Mouse (Mus musculus) c-Kit-positive CD71-positive TER-119-positive erythroid progenitor cells, embryonic 14.5 days (primary cell): ENCODE data around the gene Glg1.
"Not testable (repeated sequence)": the region's sequence is repeated elsewhere in the genome, so short reads cannot be mapped to it uniquely, and the experiment has no call there.

Source experiments
- DNase-seq: peaks from one replicate; pipeline ENCODE4 v3.0.0-alpha.2; 2013; ENCODE audit warnings: low spot score

The Glg1 gene

DNA sequence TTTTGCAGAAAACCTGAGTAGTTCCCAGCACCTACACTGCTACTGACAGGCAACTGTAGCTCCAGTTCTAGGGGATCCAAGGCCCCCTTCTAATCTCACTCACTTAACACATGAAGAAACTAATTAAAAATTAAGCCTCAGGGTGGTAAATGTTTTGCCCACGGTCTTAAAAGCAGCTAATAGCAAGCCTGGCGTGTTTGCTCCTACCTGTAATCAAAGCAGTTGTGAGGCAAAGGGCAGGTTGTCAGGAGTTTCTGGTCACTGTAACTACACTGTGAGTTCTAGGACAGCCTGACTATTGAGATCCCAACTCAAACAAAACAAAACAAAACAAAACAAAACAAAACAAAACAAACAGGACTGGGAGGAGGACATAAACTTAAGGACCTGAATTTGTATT lies 8.9 kb downstream of the Glg1 start:
- DNase-seq = no peak

DNA sequence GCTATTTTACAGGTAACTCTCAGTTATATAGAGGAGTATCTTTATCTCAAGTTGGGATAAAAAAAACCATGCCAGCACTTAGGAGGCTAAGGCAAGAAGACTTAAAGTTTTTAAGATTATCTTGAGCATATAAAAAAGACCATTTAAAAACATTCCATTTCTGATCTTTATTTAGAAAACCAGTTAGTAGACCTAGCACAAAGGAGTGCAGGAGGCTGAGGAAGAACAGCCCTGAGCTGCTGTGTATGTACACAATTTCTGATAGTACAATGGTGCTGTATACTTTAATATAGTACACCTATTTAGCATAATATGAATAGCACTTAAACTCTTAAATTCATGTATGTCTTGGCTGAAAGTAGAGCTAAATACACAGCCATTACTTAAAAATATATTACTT lies 10.9 kb downstream of the Glg1 start:
- DNase-seq = no peak

DNA sequence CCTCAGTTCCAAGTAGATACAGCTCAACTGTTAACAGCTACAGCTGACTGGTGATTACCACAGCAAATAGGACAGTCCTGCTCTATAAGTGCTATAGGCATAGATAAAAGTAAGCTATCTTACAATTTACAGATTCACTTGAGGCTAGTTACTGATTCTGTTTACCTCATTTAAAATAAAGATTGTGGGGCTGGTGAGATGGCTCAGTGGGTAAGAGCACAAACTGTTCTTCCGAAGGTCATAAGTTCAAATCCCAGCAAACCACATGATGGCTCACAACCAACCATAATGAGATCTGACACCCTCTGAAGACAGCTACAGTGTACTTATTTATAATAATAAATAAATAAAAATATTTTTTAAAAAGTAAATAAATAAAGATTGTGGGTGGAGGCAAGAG lies 12.2 kb downstream of the Glg1 start:
- DNase-seq = not testable (repeated sequence)

DNA sequence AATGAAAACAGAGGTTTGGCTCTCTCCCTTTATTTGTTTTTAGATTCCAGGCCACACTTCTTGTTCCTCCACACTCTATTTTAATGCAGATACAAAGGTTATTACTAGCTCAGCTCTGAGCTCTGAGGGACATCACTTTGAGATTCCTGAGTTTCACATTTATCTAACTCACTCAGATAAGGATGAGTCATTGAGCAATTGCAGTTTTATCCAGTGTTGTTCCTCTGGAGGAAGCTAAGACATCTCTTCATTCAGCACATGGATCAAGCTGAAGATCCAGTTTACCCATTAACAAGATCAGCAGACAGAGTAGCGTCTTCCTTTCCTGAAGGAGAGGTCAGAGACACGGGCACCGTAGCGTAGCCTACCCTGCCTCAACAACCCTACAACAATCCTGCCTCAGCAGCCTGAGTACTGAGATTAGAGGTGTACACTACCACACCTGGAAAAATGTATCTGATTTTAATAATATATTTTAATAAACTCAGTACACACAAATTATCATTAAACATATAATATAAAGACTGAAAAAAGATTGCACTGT lies 12.7 kb downstream of the Glg1 start:
- no peak for DNase-seq

DNA sequence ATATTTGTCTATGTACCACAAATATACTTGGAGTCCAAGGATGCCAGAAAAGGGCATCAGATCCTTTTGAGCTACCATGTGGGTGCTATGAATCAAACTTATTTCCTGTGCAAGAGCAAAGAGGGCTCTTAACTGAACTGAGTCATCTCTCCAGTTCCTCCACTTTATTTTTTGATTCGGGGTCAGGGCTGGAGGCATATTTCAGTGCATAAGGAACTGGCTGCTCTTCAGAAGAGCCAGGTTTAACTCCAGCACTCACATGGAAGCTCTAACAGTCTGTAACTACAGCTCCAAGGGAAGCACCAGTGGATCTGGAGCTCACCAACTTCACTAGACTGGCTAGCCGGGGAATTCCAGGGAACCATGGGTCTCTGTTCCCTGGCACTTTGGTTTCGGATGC lies 21.7 kb downstream of the Glg1 start:
- DNase-seq = no peak

DNA sequence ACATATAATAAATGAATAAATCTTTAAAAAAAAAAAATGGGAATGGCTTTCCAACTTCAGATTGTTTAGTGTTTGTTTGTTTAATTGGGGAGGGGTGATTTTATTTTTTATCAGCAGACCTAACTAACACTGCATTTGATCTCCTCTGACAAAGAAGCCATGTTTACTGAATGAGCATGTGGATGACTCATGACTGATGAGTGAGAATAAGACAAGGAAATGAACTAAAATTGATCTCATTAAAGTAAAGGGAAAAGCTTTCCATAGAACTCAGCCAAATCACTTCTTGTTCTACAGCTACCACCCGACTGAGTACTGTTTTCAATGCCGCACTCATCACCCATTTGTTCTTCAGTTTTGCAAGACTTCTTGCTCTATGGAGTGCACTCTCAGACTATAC lies 25.3 kb downstream of the Glg1 start:
- no peak for DNase-seq

DNA sequence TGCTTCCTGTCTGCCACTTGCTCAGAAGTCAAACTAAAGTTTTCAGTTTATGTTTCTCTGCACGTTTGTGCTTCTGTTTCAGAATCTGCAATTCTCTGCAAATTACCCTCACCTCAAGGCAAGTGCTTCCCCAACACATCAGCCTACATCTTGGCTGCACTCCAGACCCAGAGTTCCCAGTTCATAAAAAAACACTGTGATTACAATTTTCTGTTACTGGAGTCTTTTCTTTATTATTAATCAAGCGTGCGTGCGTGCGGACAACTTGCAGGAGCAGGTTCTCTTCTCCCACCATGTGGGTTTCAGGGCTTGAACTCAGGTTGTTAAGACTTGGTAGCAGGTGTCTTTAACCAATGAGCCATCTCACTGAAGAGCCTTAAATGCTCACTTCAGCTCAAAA lies 34.9 kb downstream of the Glg1 start:
- DNase-seq = no peak

DNA sequence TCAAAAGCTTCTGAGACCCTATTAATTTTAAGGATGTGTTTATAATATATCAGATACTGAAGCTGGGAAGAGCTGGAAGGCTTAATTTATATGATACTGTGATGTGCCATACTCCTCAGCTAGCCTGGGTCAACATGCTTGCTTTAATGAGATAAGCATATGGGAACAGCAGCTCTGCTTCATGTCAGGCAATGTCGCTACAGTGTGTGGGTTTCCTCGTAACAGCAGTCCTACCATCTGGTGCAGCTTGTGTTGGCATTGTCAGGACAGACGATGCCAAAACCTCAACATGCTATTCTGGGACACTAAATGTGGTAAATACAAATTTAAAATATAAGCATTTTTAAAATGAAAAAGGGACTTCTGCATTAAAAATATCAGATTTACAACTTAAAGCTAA lies 40.9 kb downstream of the Glg1 start:
- DNase-seq = no peak

DNA sequence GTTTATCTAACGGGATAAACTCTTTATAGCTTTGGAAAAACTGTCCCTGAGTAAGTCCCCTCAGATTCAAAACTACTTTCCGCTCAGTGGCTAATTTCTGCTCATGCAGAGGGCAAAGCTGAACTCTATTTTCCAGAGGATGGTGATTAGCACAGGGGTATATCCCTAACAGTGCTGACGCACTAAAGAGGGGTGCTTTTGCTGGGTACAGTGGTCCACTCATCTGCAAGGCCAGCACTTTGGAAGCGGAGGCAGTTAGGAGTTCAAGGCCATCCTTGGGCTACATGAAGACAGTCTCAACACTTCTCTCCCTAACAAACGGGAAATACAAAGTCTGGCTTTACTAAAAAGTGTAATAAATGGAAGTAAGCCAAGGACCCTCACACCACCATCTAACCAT lies 45.6 kb downstream of the Glg1 start:
- DNase-seq = no peak

DNA sequence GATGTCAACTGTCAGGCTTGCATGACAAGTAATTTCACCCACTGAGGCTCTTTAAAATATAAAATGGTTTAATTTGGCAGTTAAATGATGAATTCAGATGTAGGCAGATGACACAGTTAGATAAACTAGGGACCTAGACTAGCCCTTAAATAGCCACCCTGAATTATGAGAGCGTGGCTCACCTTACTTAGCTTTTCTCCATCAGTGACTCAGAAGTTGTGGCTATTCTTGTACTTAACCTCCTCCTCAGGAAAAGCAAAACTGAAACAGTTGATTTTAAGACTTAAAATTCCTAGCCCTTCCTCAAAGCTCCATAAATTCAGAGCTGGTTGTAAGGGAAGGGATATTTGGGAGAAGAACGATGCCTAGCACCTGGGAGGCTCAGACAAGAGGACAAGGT lies 47.8 kb downstream of the Glg1 start:
- no peak for DNase-seq

DNA sequence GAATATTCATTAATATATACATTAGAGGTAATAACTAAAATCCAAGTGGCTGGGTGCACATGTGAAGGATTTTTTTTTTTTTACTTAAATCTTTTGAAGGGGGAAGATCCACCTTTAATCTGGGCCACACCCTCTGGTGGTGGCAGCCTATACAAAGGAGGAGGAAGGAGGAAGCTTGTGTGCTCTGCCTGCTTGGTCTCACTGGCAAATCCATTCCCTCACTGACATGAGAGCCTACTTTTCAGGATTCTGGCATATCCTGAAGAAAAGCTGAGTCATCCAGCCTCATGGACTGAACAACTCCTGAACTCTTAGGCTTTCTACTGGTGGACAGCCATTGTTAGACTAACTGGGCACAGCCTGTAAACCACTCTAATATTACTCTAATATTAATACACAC lies 49.1 kb downstream of the Glg1 start:
- no peak for DNase-seq

DNA sequence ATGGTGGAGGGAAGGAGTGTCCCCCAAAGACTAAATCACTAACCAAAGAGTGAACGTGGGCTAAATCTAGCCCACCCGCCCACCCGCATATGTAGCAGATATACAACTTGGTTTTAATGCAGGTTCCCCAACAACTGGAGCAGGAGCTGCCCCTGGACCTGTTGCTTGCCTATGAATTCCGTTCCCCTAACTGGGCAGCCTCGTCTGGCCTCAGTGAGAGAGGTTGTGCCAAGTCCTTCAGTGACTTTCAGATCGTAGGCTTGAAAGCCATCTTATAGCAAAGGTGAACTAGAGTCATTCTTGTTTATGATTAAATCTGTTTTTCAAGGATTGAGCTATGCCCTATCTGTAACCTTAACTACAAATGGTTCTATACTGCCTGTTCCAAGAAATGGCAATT lies 52.7 kb downstream of the Glg1 start:
- DNase-seq = no peak

DNA sequence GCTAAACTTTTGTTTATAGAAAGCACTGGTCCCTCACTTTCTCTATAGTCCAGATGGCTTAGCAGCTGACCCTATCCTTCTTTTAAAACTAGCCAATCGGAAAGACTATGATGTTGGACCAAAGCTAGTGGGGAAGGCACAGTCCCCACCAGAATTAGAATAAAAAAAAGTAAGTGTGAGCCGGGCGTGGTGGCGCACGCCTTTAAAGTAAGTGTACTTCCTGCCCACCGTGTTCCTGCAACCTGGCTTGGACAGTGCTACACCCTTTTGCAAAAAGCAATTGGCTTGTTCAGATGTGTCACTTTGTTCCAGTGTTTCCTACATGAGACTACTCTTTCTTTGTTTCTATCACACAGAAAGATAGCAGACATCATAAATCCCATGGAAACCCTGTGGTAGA lies 54.0 kb downstream of the Glg1 start:
- no peak for DNase-seq

DNA sequence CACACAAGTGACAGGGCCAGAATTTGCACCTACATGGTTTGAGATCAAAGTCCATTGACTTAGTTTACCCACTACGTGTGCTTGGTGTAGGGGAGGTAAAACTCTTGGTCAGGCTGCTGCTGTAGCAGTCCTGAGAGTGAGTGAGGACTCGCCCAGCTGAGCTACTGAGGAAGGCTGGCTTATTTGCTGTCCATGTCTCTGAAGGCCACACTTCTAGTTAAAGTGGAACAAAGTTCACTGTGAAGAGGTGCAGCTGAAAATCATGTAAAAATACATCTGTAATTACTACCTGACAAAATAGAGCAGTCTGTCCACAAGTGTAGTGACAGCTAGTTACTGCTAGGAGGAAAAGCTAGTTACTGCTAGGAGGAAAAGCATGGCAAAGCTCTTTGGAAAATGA lies 55.7 kb downstream of the Glg1 start:
- DNase-seq = no peak

DNA sequence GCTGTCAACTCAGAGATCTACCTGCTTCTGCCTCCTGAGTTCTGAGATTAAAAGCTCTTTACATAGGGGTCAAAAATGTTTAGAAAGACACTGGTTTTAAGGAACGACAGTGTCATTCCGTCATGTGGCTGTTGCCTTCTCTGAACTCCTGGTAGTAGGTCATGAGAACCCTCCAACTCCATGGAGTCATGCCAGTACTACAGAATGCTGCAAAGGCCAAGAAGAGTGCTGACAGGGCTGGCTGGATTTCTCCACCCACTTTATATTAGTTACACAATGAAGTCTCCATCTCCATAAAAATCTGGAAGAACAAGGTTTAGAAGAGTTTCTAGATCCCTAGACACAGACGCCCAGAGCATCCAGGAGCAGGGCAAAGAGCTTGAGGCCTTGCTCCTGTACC lies 61.0 kb downstream of the Glg1 start:
- DNase-seq = no peak

DNA sequence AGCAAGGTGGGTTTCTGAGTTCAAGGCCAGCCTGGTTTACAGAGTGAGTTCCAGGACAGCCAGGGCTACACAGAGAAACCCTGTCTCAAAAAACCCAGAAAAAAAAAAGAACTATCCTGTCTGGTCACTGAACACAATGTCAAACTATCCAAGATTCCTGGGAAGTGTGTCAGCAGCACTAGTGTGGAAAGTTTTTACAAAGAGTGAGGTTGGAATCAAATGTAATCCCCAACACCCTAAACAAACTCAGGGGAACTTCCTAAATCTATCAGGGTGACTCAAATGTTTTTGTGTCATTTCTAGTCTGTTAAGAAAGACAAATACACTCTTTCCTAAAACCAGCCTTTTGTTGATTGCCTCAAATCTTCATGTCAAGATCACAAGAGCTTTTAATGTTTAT lies 62.8 kb downstream of the Glg1 start:
- no peak for DNase-seq

DNA sequence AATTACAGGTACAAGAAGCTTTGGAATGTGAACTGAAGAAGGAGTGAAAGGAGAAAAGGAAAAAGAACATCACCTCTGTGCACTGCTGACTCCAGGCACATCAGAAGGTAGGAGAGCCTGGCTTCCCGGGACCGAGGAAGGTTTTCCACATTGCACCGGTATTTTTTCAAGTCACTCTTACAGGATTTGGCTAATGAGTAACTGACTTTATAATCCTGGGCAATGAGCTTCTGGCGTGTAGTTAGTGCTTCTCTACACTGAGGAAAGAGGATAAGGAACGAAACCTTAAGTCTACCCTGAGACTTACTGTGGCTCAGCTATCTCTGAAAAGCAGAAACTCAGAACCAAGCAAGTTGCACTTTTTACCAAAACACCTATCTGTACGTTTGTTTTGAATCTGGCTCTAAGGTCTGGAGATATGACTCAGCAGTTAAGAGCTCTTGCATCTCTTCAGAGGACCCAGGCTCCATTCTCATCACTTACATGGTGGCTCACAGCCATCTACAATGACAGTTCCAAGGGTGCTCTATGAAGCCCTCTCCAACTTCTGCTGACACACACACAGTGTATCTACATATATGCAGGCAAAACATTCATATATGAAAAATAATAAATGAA lies 70.3 kb downstream of the Glg1 start:
- DNase-seq = no peak

DNA sequence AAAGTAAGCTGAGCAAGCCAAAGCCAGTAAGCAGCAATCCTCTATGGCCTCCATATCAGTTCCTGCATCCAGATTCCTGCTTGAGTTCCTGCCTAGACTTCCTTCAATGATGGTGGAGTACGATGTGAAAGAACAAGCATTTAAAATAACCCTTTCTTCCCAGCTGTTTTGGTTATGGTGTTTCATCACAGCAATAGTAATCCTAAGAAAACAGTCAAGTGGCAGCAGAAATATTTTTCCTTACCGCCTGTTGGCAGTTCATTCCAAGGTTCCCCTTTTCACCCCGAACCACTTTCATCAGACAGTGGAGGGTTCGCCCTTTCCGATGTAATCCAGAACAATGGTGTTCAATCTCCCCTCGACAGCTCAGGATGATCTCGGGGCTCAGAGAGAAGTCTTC lies 71.5 kb downstream of the Glg1 start:
- no peak for DNase-seq

DNA sequence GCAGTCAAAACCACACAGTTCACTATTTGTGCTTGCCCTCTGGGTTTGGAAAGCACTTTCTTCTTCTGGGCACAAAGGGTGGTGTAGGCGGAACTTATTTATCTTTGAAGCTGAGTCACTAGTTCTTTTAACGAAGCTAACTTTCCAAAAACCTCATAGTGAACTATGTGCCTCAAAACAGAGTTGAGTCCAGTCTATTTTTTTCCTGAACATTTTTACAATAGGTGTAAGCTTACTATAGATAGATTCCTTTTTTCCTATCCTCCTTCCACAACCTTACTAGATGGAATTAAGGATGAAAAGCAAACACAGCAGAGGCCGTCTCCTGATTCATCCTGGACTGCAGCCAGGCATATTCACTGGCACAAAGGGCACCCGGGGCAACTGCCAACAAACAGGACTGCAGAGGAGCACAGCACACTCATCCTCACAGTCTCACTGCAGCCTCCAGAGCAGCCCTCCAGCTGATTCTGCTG lies 73.5 kb downstream of the Glg1 start:
- DNase-seq = no peak

DNA sequence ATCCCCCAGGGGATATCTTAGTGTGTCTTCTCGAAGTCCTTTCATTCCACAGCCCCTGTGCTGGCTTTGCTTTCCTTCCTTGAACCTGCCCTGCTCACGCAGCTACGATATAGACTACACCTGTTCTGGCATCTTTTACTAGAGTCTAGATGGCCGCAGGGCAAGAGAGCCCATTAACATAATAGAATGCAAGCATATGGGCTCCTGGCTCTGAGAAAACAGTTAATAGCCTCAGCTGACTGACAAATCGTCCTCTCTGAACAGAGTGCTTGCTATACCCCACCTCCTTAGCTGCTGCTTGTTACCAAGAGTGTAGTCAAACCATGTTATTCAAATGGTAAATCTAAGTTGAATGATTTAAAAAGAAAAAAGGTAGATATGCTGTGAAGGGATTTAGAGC lies 87.4 kb downstream of the Glg1 start:
- DNase-seq = no peak

DNA sequence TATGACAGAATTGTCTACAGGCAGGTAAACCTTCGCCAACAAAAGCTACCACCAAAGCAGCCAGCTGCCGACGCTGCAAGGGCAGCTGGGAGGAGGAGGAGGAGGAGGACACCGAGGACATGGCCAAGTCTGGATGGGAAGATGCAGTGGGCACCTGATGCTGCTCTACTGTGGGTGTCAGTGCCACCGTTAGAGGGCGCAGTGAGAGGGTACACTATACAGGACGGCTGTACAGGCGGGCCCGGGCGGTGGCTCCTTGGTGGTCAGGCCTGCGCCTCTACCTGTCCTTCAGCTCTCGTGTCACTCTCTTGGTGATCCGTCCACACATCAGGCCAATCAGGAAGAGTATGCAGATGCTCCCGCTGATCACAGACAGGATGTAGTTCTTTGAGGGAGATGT lies 101.4 kb downstream of the Glg1 start:
- peak; percentile 21 for DNase-seq

DNA sequence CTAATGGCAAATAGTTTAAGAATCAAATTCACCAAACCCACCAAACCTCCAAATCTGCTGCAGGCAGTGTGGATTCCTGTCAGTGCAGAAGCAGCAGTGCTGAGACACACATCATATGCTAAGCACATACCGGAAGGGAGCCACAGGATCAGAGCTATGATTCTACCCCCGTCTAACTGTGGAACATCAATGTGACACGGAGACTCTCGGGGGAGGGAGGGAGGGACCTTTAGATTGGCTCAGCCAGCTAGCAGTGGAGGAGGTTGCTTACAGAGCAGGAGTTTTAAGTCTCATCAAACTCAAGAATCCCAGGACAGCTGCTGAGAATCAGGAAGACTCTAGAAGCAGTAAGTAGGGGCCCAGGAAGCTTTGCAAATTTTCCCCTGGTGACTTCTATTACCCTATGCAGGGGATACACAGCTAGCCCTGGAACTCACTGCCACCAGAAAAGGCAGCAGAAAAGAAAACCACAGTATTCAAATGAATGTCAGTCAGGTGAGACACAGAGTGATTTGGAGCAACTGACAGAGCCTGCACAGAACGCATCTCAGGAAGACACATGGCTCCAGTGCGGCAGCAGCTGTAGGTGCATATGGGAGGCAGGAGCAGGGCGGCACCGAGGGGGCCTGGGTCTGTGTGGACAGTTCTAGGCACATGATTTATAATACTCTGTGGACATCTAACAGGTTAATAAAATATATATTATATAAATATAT lies 103.1 kb downstream of the Glg1 start:
- DNase-seq = no peak

DNA sequence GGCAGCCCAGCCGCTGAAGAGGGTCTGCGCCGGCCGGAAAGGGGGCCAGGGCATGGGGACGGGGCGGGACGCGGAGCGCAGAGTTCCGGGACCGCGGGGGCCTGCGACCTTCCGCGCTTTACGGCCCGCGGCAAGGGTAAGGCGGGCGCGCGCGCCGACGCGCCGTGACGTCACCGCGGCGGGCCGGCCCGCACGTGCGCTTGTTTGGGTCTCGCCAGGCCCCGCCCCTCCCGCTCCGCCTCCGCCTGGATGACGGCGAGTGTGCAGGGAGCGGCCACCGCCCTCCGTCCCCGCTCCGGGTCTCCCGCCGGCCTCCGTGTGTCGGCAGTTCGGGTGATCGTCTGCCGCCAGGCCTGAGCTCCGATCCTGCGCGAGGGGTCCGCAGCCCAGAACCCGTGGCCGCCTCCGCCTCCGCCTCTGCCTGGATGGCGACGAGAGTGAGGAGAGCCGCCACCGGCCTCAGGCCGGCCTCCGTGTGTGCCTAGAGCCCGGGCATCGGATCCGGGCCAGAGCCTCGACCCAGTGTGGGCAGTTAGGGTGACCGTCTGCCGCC lies 113.5 kb downstream of the Glg1 start:
- peak; percentile 85 for DNase-seq
